Mouse (Mus musculus) heart, embryonic 11.5 days (tissue): ENCODE data around the gene Prkce. TPM values are rescaled to one million over a fixed set of nuclear protein-coding genes. Genes with fewer than 3 reads are reported as not detected.

Experiments used
- ATAC-seq: fragments of 200-750 bp; cut with Nextera tagmentation; replicated peaks from 2 replicates; pipeline ENCODE4 v1.8.0; 2017; ENCODE audit warnings: moderate library complexity; ENCODE audit not compliant: insufficient number of reproducible peaks, low FRiP score, low TSS enrichment
- H3K27ac ChIP-seq: fragments of 300-500 bp; sonication (generic); 2 replicates; pipeline ENCODE4 v1.5.1; 2014; ENCODE audit warnings: mild to moderate bottlenecking, low read depth, low read length
- H3K27me3 ChIP-seq: fragments of 300-500 bp; sonication (generic); 2 replicates; pipeline ENCODE4 v1.6.1; 2014; ENCODE audit warnings: mild to moderate bottlenecking, low read length, mixed read lengths; ENCODE audit not compliant: control insufficient read depth, insufficient read depth
- H3K36me3 ChIP-seq: fragments of 300-500 bp; sonication (generic); 2 replicates; pipeline ENCODE4 v1.6.1; 2014; ENCODE audit warnings: mild to moderate bottlenecking, low read length, moderate library complexity, mixed read lengths; ENCODE audit not compliant: control insufficient read depth, insufficient read depth
- H3K4me1 ChIP-seq: fragments of 300-500 bp; sonication (generic); 2 replicates; pipeline ENCODE4 v1.6.1; 2014; ENCODE audit warnings: low read length; ENCODE audit not compliant: control insufficient read depth, insufficient read depth
- H3K4me2 ChIP-seq: fragments of 300-500 bp; sonication (generic); 2 replicates; pipeline ENCODE4 v1.6.1; 2014; ENCODE audit warnings: mild to moderate bottlenecking, moderate library complexity
- H3K4me3 ChIP-seq: fragments of 300-500 bp; sonication (generic); 2 replicates; pipeline ENCODE4 v1.5.1; 2014; ENCODE audit warnings: low read depth, low read length
- H3K9ac ChIP-seq: fragments of 300-500 bp; sonication (generic); 2 replicates; pipeline ENCODE4 v1.6.1; 2014; ENCODE audit warnings: mild to moderate bottlenecking, low read depth, low read length, moderate library complexity
- H3K9me3 ChIP-seq: fragments of 300-500 bp; sonication (generic); replicated peaks from 2 replicates; pipeline ENCODE4 v1.6.1; 2016; ENCODE audit warnings: low read length; ENCODE audit not compliant: control insufficient read depth
- WGBS: fragments of 180-500 bp; shearing (Covaris S2); extraction: QIAGEN DNeasy Blood & Tissue Kit; methylation state at CpG from one replicate; pipeline ENCODE4 v1.1.7; 2014; ENCODE audit not compliant: insufficient replicate concordance; 5-methylcytosine and 5-hydroxymethylcytosine counted together
- polyA plus RNA-seq: library from polyadenylated mRNA; unstranded; fragments of >200 nt; fragmentation: Nextera tagmentation; extraction: Ambion mirVana; gene quantifications from 2 replicates; pipeline ENCODE4 v1.2.1, GENCODE M21; 2014

Prkce gene
- polyA plus RNA-seq, 1 experiment from 2014 or later, result 12.8 TPM

GRCm38 (mm10) chr17:86324756-86325155 lies 157.2 kb downstream of the Prkce start:
- Histone ChIP-seq H3K9ac (no peak overlapping the region), H3K27ac (no peak overlapping the region), H3K27me3 (no peaks in the 10 kb centered on the region), H3K4me3 (no peak overlapping the region), H3K4me1 (peaks cover 59% of the 10 kb centered on the region), H3K4me2 (no peak overlapping the region), H3K36me3 (no peaks in the 10 kb centered on the region), H3K9me3 (no peaks in the 10 kb centered on the region)
- ATAC-seq, result no peak
- 81% methylated on average over 7 of the region's 7 CpGs for WGBS

GRCm38 (mm10) chr17:86325317-86325716 lies 157.7 kb downstream of the Prkce start:
- H3K9me3 ChIP-seq, result no peaks in the 10 kb centered on the region
- H3K27ac ChIP-seq, result no peak overlapping the region
- H3K4me1 ChIP-seq, result peaks cover 64% of the 10 kb centered on the region
- no peaks in the 10 kb centered on the region for H3K27me3 ChIP-seq
- no peaks in the 10 kb centered on the region for H3K36me3 ChIP-seq
- no peak overlapping the region for H3K9ac ChIP-seq
- H3K4me2 ChIP-seq, result no peak overlapping the region
- H3K4me3 ChIP-seq, result no peak overlapping the region
- no peak for ATAC-seq
- 58% methylated on average over 10 of the region's 10 CpGs for WGBS

GRCm38 (mm10) chr17:86327958-86328357 lies 160.4 kb downstream of the Prkce start:
- Histone ChIP-seq H3K27me3 (no peaks in the 10 kb centered on the region), H3K9ac (no peak overlapping the region), H3K27ac (no peak overlapping the region), H3K36me3 (no peaks in the 10 kb centered on the region), H3K4me1 (peaks cover 78% of the 10 kb centered on the region), H3K9me3 (no peaks in the 10 kb centered on the region), H3K4me3 (no peak overlapping the region), H3K4me2 (no peak overlapping the region)
- no peak for ATAC-seq
- whole genome bisulfite sequencing, result 56% methylated on average over 4 of the region's 4 CpGs

- Histone ChIP-seq H3K27me3 (no peaks in the 10 kb centered on the region), H3K4me1 (peaks cover 63% of the 10 kb centered on the region), H3K4me2 (peak overlapping the region; percentile 49), H3K9ac (0 out of 2 replicates have a peak overlapping the region, but pooled peaks have one; percentile 22), H3K27ac (peak overlapping the region; percentile 64; the same call in 1 of the 2 replicates), H3K36me3 (no peaks in the 10 kb centered on the region), H3K4me3 (no peak overlapping the region; the same call in 1 of the 2 replicates), H3K9me3 (no peaks in the 10 kb centered on the region)
- ATAC-seq, result 0 out of 2 replicates have a peak, but pooled peaks have one; percentile 6
- WGBS, result 20% methylated on average over 16 of the region's 16 CpGs
Measured at GRCm38 (mm10) chr17:86329273-86330075, 161.9 kb downstream of the Prkce start.

GRCm38 (mm10) chr17:86330076-86330955 lies 162.7 kb downstream of the Prkce start:
- H3K4me1 ChIP-seq, result peaks cover 67% of the 10 kb centered on the region
- no peak overlapping the region for H3K9ac ChIP-seq
- H3K9me3 ChIP-seq, result no peaks in the 10 kb centered on the region
- H3K27me3 ChIP-seq, result no peaks in the 10 kb centered on the region
- peak overlapping the region; percentile 64; the same call in 1 of the 2 replicates for H3K27ac ChIP-seq
- H3K4me3 ChIP-seq, result no peak overlapping the region
- 51% methylated on average over 16 of the region's 16 CpGs for WGBS
- H3K36me3 ChIP-seq, result no peaks in the 10 kb centered on the region
- H3K4me2 ChIP-seq, result no peak overlapping the region
- ATAC-seq, result no peak

GRCm38 (mm10) chr17:86331835-86332234 lies 164.2 kb downstream of the Prkce start:
- whole genome bisulfite sequencing, result 80% methylated on average over 8 of the region's 8 CpGs
- H3K4me1 ChIP-seq, result peaks cover 66% of the 10 kb centered on the region
- no peak for ATAC-seq
- H3K27me3 ChIP-seq, result no peaks in the 10 kb centered on the region
- no peaks in the 10 kb centered on the region for H3K36me3 ChIP-seq
- H3K9ac ChIP-seq, result no peak overlapping the region
- H3K4me3 ChIP-seq, result no peak overlapping the region
- H3K27ac ChIP-seq, result no peak overlapping the region
- H3K9me3 ChIP-seq, result no peaks in the 10 kb centered on the region
- no peak overlapping the region for H3K4me2 ChIP-seq

- Histone ChIP-seq H3K9me3 (no peaks in the 10 kb centered on the region), H3K27ac (peak overlapping the region; percentile 46), H3K4me1 (peaks cover 51% of the 10 kb centered on the region), H3K4me3 (no peak overlapping the region), H3K36me3 (no peaks in the 10 kb centered on the region), H3K9ac (no peak overlapping the region), H3K4me2 (no peak overlapping the region), H3K27me3 (no peaks in the 10 kb centered on the region)
- ATAC-seq, result no peak; the same call in 1 of the 2 replicates
- WGBS, result 58% methylated on average over 4 of the region's 4 CpGs
Measured at GRCm38 (mm10) chr17:86334990-86335389, 167.4 kb downstream of the Prkce start.

GRCm38 (mm10) chr17:86336652-86337073 lies 169.1 kb downstream of the Prkce start:
- Histone ChIP-seq H3K4me1 (peaks cover 34% of the 10 kb centered on the region), H3K36me3 (no peaks in the 10 kb centered on the region), H3K9me3 (no peaks in the 10 kb centered on the region), H3K4me3 (no peak overlapping the region), H3K27me3 (no peaks in the 10 kb centered on the region), H3K4me2 (no peak overlapping the region), H3K9ac (no peak overlapping the region), H3K27ac (no peak overlapping the region)
- 59% methylated on average over 4 of the region's 4 CpGs for WGBS
- no peak for ATAC-seq
